Mouse (Mus musculus): ENCODE results near the gene Ephb4. TPM values are rescaled to one million over a fixed set of nuclear protein-coding genes. Genes with fewer than 3 reads are reported as not detected.
A peak's percentile ranks its signal among the peaks of the same experiment; 100 is the strongest.

Gene Ephb4
- 1 to 10 TPM; 5.4 to 7.5 TPM for total RNA-seq (2021)

DNA sequence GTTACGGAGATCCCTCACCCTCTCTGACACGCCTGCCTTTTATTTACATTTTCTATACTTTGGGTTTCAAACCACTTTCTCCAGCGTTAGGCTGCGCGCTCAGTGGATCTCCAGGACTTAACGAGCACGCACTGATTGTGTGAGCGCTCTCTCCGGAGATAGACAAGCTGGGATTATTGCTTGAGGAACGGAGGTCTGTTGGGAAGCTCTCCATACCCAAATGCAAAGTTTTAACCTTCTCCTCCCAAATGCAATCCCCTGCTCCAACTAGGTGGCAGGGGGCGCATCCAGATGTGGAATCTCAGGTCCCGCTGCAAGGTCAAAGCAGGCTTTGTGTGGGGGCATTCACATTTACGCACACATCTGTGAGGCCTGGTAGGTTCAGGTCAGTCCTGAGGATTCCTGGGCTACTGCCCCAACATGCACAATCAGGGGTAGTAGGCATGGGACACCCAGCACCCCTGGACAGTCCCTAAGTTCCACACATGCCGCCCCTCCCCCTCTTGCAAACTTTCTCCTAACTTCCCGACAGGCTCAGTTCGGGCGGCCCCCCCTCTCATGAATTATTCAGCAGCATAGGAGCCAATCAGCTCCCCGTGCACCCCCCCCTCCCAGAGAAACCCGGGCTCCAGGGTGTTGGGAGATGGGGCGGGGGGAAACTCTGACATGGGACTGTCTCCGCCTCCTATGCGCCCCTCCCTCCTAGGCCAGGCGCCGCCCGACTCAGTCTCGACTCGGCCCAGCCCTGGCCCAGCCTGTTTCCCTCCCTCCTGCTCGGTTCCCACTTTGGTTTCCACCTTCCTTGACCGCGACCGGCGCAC lies at the start of gene Ephb4:
Gene Ephb4 (plus strand): TSS at position 726 of the 821 bp plus-strand sequence.
- intact Hi-C loops (cut with DNase I): no loop called here
- peak; percentile 58 to 94 for DNase-seq (ENCODE audit: extremely low spot score in 1 of 2, low spot score in 2 of 2)

DNA sequence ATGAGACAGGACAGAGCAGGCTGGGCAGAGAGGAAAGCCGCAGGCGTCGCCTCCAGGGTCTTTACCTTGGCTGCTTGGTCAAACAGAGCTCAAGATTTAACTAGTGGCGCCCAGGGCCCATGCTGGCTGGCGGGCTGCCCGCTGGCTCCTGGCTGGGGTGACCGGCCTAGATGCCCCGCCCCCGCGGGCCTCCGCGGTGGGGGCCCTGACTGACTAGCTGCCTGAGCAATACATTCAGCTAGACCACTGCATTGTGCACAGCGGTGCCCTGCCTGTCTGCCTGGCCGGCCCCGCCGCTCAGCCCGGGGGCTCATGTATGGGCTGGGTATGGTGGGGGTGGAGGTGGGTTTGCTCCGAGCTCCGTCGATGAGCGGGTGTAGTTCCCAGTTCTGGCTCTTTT lies 48.7 kb upstream of the Ephb4 start:
- DNase-seq (ENCODE audit: extremely low spot score in 1 of 2, low spot score in 2 of 2): peak in 1 of 2 experiments; percentile 55
- intact Hi-C loops (cut with DNase I): no loop called here

- intact Hi-C loops (cut with DNase I): no loop called here
- no peak for DNase-seq (ENCODE audit: extremely low spot score in 1 of 2, low spot score in 2 of 2)
Observed at GRCm38 (mm10) chr5:137303609-137304008, 46.3 kb upstream of the Ephb4 start.

DNA sequence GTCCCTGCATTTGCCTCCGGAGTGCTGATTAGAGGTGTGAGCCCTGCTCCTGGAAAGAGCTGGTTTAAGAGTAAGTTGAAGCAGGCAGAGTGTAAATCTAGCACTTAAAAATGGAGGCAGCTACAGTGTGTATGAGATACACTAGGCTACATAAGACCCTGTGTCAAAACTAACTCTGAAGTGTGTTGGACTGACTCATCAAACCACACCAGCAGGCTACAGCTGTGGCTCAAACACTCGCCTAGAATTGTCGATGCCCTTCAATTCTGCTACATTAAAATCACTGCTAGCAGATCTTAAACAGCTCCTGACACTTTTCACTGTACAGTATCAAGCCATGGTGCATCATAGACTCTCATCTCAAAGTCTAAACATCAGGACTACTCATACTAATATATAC lies 45.7 kb upstream of the Ephb4 start:
- DNase-seq (ENCODE audit: extremely low spot score in 1 of 2, low spot score in 2 of 2): no peak
- intact Hi-C loops (cut with DNase I): no loop called here

DNA sequence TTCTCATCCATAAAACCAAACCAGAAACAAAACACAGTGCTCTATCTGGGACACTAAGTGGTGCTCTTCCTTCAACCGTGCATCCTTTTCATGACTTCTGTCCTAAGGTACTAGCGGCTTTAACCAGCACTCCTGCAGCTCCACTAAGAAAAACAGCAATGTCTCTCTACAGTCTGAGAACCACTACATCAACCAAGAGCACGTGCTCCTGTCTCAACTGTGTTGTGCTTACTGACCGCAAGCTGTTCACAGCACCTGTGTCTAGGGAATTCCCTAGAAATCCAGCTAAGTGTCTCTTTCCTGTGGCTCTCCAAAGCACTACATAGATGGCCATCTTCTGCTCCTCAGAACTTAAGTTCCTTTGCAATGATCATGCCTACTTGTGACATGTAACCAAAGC lies 45.1 kb upstream of the Ephb4 start:
- intact Hi-C loops (cut with DNase I): no loop called here
- DNase-seq (ENCODE audit: extremely low spot score in 1 of 2, low spot score in 2 of 2): no peak

DNA sequence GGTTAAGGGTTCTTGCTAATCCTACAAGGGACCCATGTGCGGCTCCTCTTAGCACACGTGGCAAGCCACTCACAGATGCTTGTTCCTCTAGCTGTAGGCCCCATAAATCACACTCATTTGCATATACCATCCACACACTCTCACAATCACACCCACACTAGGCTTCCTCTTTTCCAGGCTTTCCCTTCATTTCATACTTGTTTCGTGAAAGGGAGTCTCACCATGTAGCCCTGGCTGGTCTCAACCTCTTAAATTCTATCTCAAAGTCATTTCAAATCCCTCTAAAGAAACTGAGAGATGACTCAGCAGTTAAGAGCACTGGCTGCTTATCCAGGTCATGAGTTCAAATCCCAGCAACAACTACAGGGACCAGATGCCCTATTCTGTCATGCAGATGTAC lies 44.1 kb upstream of the Ephb4 start:
- intact Hi-C loops (cut with DNase I): no loop called here
- no peak for DNase-seq (ENCODE audit: extremely low spot score in 1 of 2, low spot score in 2 of 2)

DNA sequence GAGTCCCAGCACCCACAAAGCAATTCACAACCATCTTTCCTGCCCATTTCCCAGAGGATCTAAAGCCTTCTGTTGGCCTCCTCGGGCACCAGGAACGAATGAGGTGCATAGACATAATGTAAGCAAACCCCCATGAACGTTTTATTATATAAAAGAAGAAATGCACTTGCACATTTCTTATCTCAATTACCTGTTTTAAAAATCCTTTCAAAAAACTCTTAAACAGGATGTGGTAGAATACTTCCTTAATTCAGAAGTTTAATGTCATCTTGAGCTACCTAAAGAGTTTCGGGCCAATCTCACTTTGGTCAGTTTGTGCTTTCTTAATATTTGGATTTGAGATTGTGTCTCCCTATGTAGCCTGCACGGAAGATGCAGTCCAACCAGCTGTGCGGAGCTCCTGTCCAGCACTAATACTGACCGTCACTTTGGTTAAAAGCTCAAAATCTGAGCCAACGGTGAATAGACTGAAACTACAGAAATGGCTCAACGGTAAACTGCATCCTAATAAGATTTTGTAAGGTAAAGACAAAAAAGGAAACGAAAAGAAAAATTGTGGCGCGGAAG lies 43.4 kb upstream of the Ephb4 start:
- intact Hi-C loops (cut with DNase I): no loop called here

GRCm38 (mm10) chr5:137307071-137307912 lies 42.6 kb upstream of the Ephb4 start, which contains the start of gene Srrt:
Gene Srrt, minus strand, starts transcription at chr5:137307674.
- intact Hi-C loops (cut with DNase I): no loop called here
- DNase-seq (ENCODE audit: extremely low spot score in 1 of 2, low spot score in 2 of 2): peak; percentile 94 to 95

More for the DNA sequence above, 43.4 kb upstream of the Ephb4 start:
- DNase-seq (ENCODE audit: extremely low spot score in 1 of 2, low spot score in 2 of 2): no peak

DNA sequence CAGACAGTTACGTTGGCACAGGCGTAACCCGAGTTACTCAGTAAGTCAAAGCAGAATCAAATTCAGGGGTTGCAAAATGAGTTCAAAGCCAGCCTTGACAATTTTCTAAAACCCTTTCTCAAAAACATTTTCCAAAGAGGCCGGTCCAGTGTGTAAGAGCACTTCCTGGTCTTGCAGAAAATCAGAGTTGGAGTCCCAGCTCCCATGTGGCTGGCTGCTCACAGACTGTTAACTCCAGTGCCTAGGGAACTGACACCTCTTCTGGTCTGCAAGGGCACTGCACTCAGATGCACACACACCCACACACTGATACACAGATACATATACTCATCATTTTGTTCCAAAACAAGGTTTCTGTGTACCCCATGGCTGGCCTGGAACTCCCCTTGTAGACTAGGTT lies 41.6 kb upstream of the Ephb4 start:
- DNase-seq (ENCODE audit: extremely low spot score in 1 of 2, low spot score in 2 of 2): no peak
- intact Hi-C loops (cut with DNase I): no loop called here

DNA sequence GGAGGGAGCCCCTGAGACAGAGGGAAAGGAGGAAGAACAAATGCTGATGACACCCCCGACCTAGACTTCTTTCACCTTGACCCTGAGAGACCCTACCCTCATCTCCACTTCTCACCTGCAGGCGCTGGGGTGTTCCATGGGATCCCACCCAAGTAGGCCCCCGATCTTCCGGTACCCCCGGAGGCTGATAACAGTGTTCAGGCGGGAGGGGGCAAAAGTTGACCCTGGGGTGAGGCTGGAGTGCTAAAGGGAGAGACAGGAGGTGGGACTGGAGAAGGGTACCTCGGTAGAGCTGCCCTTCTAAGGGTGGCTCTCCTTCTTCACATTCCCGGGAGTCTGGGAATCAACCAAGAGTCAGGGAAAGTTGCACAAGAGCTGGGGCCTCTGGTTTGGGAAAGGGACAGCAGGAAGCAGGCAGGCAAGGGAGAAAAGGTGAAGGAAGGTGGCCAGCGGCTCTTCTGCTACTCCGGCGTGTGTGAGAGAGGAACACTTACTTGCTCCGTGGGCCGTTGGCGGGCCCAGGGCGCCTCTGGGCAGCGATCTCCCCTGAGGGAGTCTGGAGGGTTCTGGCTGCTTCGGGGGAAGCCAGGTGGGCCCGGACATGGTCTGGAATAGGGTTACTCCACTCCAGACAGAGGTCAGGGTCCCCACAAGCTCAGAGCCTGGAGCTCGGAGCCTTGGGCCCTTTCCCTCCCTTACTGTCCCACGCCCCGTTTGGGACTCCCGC lies 36.3 kb upstream of the Ephb4 start:
- intact Hi-C loops (cut with DNase I): no loop called here
- no peak for DNase-seq (ENCODE audit: extremely low spot score in 1 of 2, low spot score in 2 of 2)

- DNase-seq (ENCODE audit: extremely low spot score in 1 of 2, low spot score in 2 of 2): peak in 1 of 2 experiments; percentile 91
- intact Hi-C loops (cut with DNase I): no loop called here
Observed at GRCm38 (mm10) chr5:137314193-137315083, 35.5 kb upstream of the Ephb4 start, which contains the start of gene Trip6. Gene Trip6, minus strand, starts transcription at chr5:137314404.

DNA sequence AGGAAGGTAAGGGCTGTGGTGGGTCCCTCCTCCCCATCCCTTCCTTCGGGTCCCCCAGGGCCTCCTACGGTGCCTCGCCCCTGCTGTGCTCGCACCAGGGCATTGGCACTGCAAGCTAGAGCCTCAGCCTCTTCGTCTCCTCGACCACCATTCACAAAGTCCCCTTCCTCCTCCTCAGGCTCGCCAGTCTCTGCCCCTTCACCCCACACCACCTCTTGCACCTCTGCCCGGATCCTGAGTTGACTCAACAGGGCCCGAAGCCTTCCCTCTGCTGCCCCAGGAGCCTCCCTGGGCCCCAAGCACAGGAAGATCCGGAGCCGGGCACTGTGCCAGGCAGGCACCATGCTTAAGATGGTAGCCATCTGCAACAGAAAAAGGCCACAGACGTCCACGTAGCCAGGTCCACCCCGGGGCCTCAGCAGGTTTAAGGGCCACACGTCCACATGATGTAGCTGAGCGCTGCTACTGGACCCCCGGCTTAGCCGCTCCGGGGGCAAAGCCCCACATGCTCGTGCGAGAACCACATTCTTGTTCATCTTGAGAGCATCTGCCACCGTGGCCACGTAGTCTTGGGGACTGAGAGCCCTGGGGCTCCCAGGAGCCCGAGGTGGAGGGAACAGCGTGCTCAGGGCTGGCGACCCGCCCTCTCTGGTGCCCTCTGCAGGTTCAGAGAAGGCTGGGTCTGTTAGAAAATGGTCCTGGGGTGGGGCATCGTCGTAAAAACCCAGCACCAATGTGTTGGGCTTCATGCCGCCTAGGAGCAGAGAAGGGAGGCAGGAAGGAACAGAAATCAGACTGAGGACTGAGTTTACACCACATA lies 34.6 kb upstream of the Ephb4 start:
- intact Hi-C loops (cut with DNase I): no loop called here
- no peak for DNase-seq (ENCODE audit: extremely low spot score in 1 of 2, low spot score in 2 of 2)

DNA sequence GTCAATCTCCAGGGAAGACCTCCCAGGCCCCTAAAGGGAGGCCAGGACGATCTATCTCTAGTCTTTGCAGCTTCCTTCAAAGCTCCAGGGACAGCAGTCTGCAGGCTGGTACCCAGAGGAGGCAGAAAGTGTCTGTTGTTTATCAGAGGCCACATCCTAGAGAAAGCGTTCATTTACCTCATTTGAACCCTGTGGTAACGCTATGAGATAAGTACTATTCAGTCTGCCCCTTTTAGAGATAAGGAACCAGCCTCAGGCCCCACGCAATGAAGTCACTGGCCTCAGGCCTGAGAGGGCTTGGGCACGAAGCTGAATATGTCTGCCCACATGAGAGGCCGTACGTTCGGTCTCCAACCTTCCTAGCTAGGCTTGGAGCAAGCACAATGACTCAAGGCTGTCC lies 32.5 kb upstream of the Ephb4 start:
- DNase-seq (ENCODE audit: extremely low spot score in 1 of 2, low spot score in 2 of 2): no peak
- intact Hi-C loops (cut with DNase I): no loop called here

DNA sequence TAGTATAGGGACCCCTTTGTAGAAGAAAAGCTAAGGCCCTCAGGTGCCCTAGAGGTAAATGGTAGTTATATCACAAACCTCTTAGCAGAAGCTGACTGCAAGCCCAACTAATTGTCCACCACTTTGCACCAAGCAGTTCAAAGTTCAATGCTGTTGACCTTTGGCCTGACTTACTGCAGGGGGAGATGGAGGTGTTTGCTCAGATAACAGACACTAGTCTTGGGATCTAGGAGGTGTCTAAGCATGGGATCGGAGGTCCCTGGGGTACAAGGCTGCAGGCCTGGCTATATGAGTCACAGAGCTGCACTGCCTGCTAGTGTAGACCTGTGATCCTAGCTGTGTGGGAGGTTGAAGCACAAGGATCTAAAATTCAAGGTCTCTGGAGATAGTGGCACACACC lies 31.3 kb upstream of the Ephb4 start:
- no peak for DNase-seq (ENCODE audit: extremely low spot score in 1 of 2, low spot score in 2 of 2)
- intact Hi-C loops (cut with DNase I): no loop called here

GRCm38 (mm10) chr5:137320996-137321395 lies 28.9 kb upstream of the Ephb4 start:
- intact Hi-C loops (cut with DNase I): no loop called here
- no peak for DNase-seq (ENCODE audit: extremely low spot score in 1 of 2, low spot score in 2 of 2)

GRCm38 (mm10) chr5:137330910-137331309 lies 19.0 kb upstream of the Ephb4 start:
- intact Hi-C loops (cut with DNase I): loop anchor here (5.0 kb wide), 1 partner anchor 181 kb away; no protein-coding TSS in a partner anchor

DNA sequence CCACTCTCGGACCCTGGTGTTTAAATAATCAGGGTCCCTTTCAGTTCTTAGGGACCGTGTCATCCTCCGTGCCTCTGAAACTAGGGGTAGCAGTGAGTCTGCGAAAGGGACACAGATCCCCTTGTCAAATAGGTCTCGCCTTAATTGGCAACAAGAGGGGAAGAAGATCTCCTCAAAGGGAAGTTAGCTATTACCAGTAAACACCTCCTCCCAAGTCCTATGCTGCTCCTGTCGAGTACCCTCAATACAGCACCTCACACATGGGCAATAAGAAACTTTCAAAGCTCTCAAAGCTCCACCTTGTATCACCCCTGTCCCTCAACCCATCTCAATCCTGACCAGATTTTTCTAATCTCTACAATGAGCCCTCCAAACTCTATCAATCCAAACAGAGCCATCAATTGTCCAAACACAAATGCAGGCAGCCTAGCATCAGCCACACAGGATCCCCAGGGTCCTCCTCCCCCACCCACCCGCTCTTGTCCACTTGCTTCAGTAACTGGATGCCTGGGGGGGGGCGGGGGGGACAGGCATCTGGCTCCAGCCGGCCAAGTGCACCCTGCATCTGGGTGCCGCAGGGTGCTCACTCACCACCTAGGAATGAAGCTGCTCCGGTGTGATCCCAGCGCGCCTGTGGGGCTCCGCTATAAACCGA lies 16.9 kb upstream of the Ephb4 start:
- intact Hi-C loops (cut with DNase I): loop anchor here (5.0 kb wide), 1 partner anchor 179 kb away; no protein-coding TSS in a partner anchor
- no peak for DNase-seq (ENCODE audit: extremely low spot score in 1 of 2, low spot score in 2 of 2)

More at GRCm38 (mm10) chr5:137330910-137331309, 19.0 kb upstream of the Ephb4 start:
- DNase-seq (ENCODE audit: extremely low spot score in 1 of 2, low spot score in 2 of 2): no peak
